Mouse (Mus musculus) CD4-positive, CD25-positive, alpha-beta regulatory T cell (primary cell): ENCODE data around the gene Eef2. TPM values are rescaled to one million over a fixed set of nuclear protein-coding genes. Genes with fewer than 3 reads are reported as not detected.

Source experiments
- polyA plus RNA-seq: library from polyadenylated mRNA; unstranded; fragments of 100-300 nt; shearing (Covaris generic); gene quantifications from one replicate; pipeline ENCODE4 v1.2.1, GENCODE M21; 2017

Gene Eef2
- polyA plus RNA-seq: 670 TPM

GRCm38 (mm10) chr10:81176466-81177271 is at the start of gene Eef2:
Gene Eef2, plus strand, starts transcription at chr10:81176631.

GRCm38 (mm10) chr10:81134966-81135681 is 41.3 kb upstream of the Eef2 start, which contains the start of gene Zbtb7a:
Gene Zbtb7a, plus strand, starts transcription at chr10:81135220.

GRCm38 (mm10) chr10:81167200-81168086 is 9.0 kb upstream of the Eef2 start, which contains the start of gene Pias4:
Gene Pias4, minus strand, starts transcription at chr10:81167923.

GRCm38 (mm10) chr10:81182336-81183333 is 6.2 kb downstream of the Eef2 start, which contains the start of gene Dapk3:
Gene Dapk3, plus strand, starts transcription at chr10:81183005.

GRCm38 (mm10) chr10:81183805-81184204 is 7.4 kb downstream of the Eef2 start, which contains the start of gene 4930442H23Rik:
Gene 4930442H23Rik, minus strand, starts transcription at chr10:81183849.

GRCm38 (mm10) chr10:81201807-81202758 is 25.7 kb downstream of the Eef2 start, which contains the start of gene Nmrk2:
Gene Nmrk2, minus strand, starts transcription at chr10:81202051.

GRCm38 (mm10) chr10:81230438-81231332 is 54.3 kb downstream of the Eef2 start, which contains the start of gene Atcay:
Gene Atcay, minus strand, starts transcription at chr10:81230833.

Other genes with a start within 250 kb of the Eef2 start
- 47.2 TPM for gene Gadd45b, start 246.6 kb upstream of the Eef2 start, polyA plus RNA-seq
- 0.23 TPM for gene Gng7, start 161.7 kb upstream of the Eef2 start, polyA plus RNA-seq
- 0.13 TPM for gene Diras1, start 151.0 kb upstream of the Eef2 start, polyA plus RNA-seq
- 22.2 TPM for gene Slc39a3, start 139.2 kb upstream of the Eef2 start, polyA plus RNA-seq
- gene Sgta, start 116.5 kb upstream of the Eef2 start, polyA plus RNA-seq: 105 TPM
- 10.9 TPM for gene Thop1, start 106.6 kb upstream of the Eef2 start, polyA plus RNA-seq
- gene Creb3l3, start 77.8 kb upstream of the Eef2 start, polyA plus RNA-seq: 0.28 TPM
- 177 TPM for gene Map2k2, start 70.7 kb upstream of the Eef2 start, polyA plus RNA-seq
- gene Zbtb7a, start 41.4 kb upstream of the Eef2 start, polyA plus RNA-seq: 79.4 TPM
- 57.9 TPM for gene Pias4, start 8.7 kb upstream of the Eef2 start, polyA plus RNA-seq
- gene Dapk3, start 6.4 kb downstream of the Eef2 start, polyA plus RNA-seq: 96.8 TPM
- not detected for gene 4930442H23Rik, start 7.2 kb downstream of the Eef2 start, polyA plus RNA-seq
- gene Nmrk2, start 25.4 kb downstream of the Eef2 start, polyA plus RNA-seq: 0.28 TPM
- 3.4 TPM for gene Atcay, start 54.2 kb downstream of the Eef2 start, polyA plus RNA-seq
- 5.4 TPM for gene Zfr2, start 56.5 kb downstream of the Eef2 start, polyA plus RNA-seq
- 88.9 TPM for gene Matk, start 76.3 kb downstream of the Eef2 start, polyA plus RNA-seq
- gene Mrpl54, start 90.3 kb downstream of the Eef2 start, polyA plus RNA-seq: 106 TPM
- 46.1 TPM for gene Apba3, start 90.3 kb downstream of the Eef2 start, polyA plus RNA-seq
- 17.2 TPM for gene Tjp3, start 115.0 kb downstream of the Eef2 start, polyA plus RNA-seq
- 104 TPM for gene Pip5k1c, start 116.3 kb downstream of the Eef2 start, polyA plus RNA-seq
- gene Cactin, start 144.5 kb downstream of the Eef2 start, polyA plus RNA-seq: 70.5 TPM
- gene Tbxa2r, start 152.1 kb downstream of the Eef2 start, polyA plus RNA-seq: 73.4 TPM
- gene Gipc3, start 166.6 kb downstream of the Eef2 start, polyA plus RNA-seq: 0.24 TPM
- 42.7 TPM for gene Hmg20b, start 173.8 kb downstream of the Eef2 start, polyA plus RNA-seq
- 6.1 TPM for gene Mfsd12, start 180.9 kb downstream of the Eef2 start, polyA plus RNA-seq
- 3.2 TPM for gene 4930404N11Rik, start 189.2 kb downstream of the Eef2 start, polyA plus RNA-seq
- gene Fzr1, start 201.9 kb downstream of the Eef2 start, polyA plus RNA-seq: 65.5 TPM
- 44.3 TPM for gene Dohh, start 207.8 kb downstream of the Eef2 start, polyA plus RNA-seq
- gene Gm48551, start 207.8 kb downstream of the Eef2 start, polyA plus RNA-seq: 5.8 TPM
- 0.75 TPM for gene Gm48552, start 212.4 kb downstream of the Eef2 start, polyA plus RNA-seq
- gene Smim24, start 216.4 kb downstream of the Eef2 start, polyA plus RNA-seq: 6.1 TPM